Mouse (Mus musculus) R1 (cell line): ENCODE data around the gene Vmn1r89.

Source experiments
- DNase-seq: peaks from one replicate; pipeline ENCODE4 v3.0.0-alpha.2; 2018; ENCODE audit warnings: low read depth, low spot score

Gene Vmn1r89

GRCm38 (mm10) chr7:13212720-13213119 lies at the start of gene Vmn1r89:
TSS of gene Vmn1r89 (plus strand) at chr7:13213020.
- DNase-seq: no peak

- peak; percentile 27 for DNase-seq
Observed at GRCm38 (mm10) chr7:13260746-13261700, 48.2 kb downstream of the Vmn1r89 start.

- DNase-seq: peak; percentile 35
Observed at GRCm38 (mm10) chr7:13263851-13264250, 51.0 kb downstream of the Vmn1r89 start.

- no peak for DNase-seq
Observed at GRCm38 (mm10) chr7:13264396-13264795, 51.6 kb downstream of the Vmn1r89 start.

- DNase-seq: no peak
Observed at GRCm38 (mm10) chr7:13268749-13269260, 56.0 kb downstream of the Vmn1r89 start.

GRCm38 (mm10) chr7:13269394-13269793 lies 56.6 kb downstream of the Vmn1r89 start:
- DNase-seq: no peak
